Mouse (Mus musculus) hindbrain, embryonic 16.5 days (tissue): ENCODE results near the gene Zmynd8. TPM values are rescaled to one million over a fixed set of nuclear protein-coding genes. Genes with fewer than 3 reads are reported as not detected.

Experiments
- ATAC-seq: fragments of 200-750 bp; cut with Nextera tagmentation; 2 replicates; pipeline ENCODE4 v1.8.0; 2017; ENCODE audit warnings: moderate TSS enrichment, moderate library complexity
- H3K27ac ChIP-seq: fragments of 300-500 bp; sonication (generic); 2 replicates; pipeline ENCODE4 v1.5.1; 2014; ENCODE audit warnings: low read depth, mild to moderate bottlenecking, control low read depth, low read length, moderate library complexity
- H3K27me3 ChIP-seq: fragments of 300-500 bp; sonication (generic); replicated peaks from 2 replicates; pipeline ENCODE4 v1.6.1; 2014; ENCODE audit warnings: low read length; ENCODE audit not compliant: control insufficient read depth, insufficient read depth
- H3K36me3 ChIP-seq: fragments of 300-500 bp; sonication (generic); 2 replicates; pipeline ENCODE4 v1.6.1; 2014; ENCODE audit warnings: mild to moderate bottlenecking, low read length, moderate library complexity, mixed read lengths; ENCODE audit not compliant: control insufficient read depth, insufficient read depth
- H3K4me1 ChIP-seq: fragments of 300-500 bp; sonication (generic); 2 replicates; pipeline ENCODE4 v1.6.1; 2014; ENCODE audit warnings: low read depth, low read length; ENCODE audit not compliant: control insufficient read depth, insufficient read depth
- H3K4me2 ChIP-seq: fragments of 300-500 bp; sonication (generic); 2 replicates; pipeline ENCODE4 v1.6.1; 2014; ENCODE audit warnings: mild to moderate bottlenecking, low read length, control low read depth, moderate library complexity
- H3K4me3 ChIP-seq: fragments of 300-500 bp; sonication (generic); 2 replicates; pipeline ENCODE4 v1.5.1; 2014; ENCODE audit warnings: mild to moderate bottlenecking, low read length, control low read depth, moderate library complexity
- H3K9ac ChIP-seq: fragments of 300-500 bp; sonication (generic); 2 replicates; pipeline ENCODE4 v1.6.1; 2014; ENCODE audit warnings: low read depth, mild to moderate bottlenecking, control low read depth, low read length, moderate library complexity
- H3K9me3 ChIP-seq: fragments of 300-500 bp; sonication (generic); 2 replicates; pipeline ENCODE4 v1.6.1; 2014; ENCODE audit warnings: mild to moderate bottlenecking, low read length, moderate library complexity; ENCODE audit not compliant: control insufficient read depth
- WGBS: fragments of 180-500 bp; shearing (Covaris S2); extraction: QIAGEN DNeasy Blood & Tissue Kit; methylation state at CpG from one replicate; pipeline ENCODE4 v1.1.7; 2014; 5-methylcytosine and 5-hydroxymethylcytosine counted together
- polyA plus RNA-seq: library from polyadenylated mRNA; unstranded; fragments of >200 nt; fragmentation: Nextera tagmentation; extraction: Ambion mirVana; gene quantifications from 2 replicates; pipeline ENCODE4 v1.2.1, GENCODE M21; 2015

Zmynd8 gene
- polyA plus RNA-seq, 1 experiment from 2014 or later: 66.4 TPM

GRCm38 (mm10) chr2:165851811-165852415 is 46.9 kb downstream of the Zmynd8 start:
- H3K36me3 ChIP-seq: no peaks in the 10 kb centered on the region; the same call in 1 of the 2 replicates
- H3K9ac ChIP-seq: 0 out of 2 replicates have a peak overlapping the region, but pooled peaks have one; percentile 24
- H3K4me2 ChIP-seq: no peak overlapping the region
- 84% methylated on average over 13 of the region's 13 CpGs for WGBS
- H3K27me3 ChIP-seq: no peaks in the 10 kb centered on the region
- no peaks in the 10 kb centered on the region for H3K9me3 ChIP-seq
- H3K4me3 ChIP-seq: no peak overlapping the region
- peaks cover 24% of the 10 kb centered on the region for H3K4me1 ChIP-seq
- no peak overlapping the region for H3K27ac ChIP-seq
- no peak for ATAC-seq

GRCm38 (mm10) chr2:165850826-165851225 is 48.0 kb downstream of the Zmynd8 start:
- H3K9ac ChIP-seq: no peak overlapping the region

GRCm38 (mm10) chr2:165849129-165849528 is 49.7 kb downstream of the Zmynd8 start:
- peak; percentile 63 for ATAC-seq
- Histone ChIP-seq H3K36me3 (peaks cover 4% of the 10 kb centered on the region), H3K9me3 (no peaks in the 10 kb centered on the region), H3K4me1 (peaks cover 7% of the 10 kb centered on the region), H3K27ac (0 out of 2 replicates have a peak overlapping the region, but pooled peaks have one; percentile 14), H3K4me2 (no peak overlapping the region), H3K9ac (no peak overlapping the region; the same call in 1 of the 2 replicates), H3K27me3 (no peaks in the 10 kb centered on the region), H3K4me3 (no peak overlapping the region)
- 36% methylated on average over 5 of the region's 5 CpGs for WGBS

More at GRCm38 (mm10) chr2:165850826-165851225, 48.0 kb downstream of the Zmynd8 start:
- H3K4me3 ChIP-seq: no peak overlapping the region
- no peaks in the 10 kb centered on the region; the same call in 1 of the 2 replicates for H3K36me3 ChIP-seq
- no peak overlapping the region for H3K4me2 ChIP-seq
- peaks cover 15% of the 10 kb centered on the region for H3K4me1 ChIP-seq
- WGBS: 80% methylated on average over 6 of the region's 6 CpGs
- no peaks in the 10 kb centered on the region for H3K27me3 ChIP-seq
- no peak for ATAC-seq
- H3K27ac ChIP-seq: no peak overlapping the region
- H3K9me3 ChIP-seq: no peaks in the 10 kb centered on the region

- 90% methylated on average over 8 of the region's 8 CpGs for WGBS
- Histone ChIP-seq H3K27ac (no peak overlapping the region), H3K9me3 (no peaks in the 10 kb centered on the region), H3K9ac (no peak overlapping the region), H3K36me3 (peaks cover 4% of the 10 kb centered on the region), H3K4me1 (peaks cover 7% of the 10 kb centered on the region; the same call in 1 of the 2 replicates), H3K4me3 (no peak overlapping the region), H3K27me3 (no peaks in the 10 kb centered on the region), H3K4me2 (no peak overlapping the region)
- ATAC-seq: no peak
Observed at GRCm38 (mm10) chr2:165846787-165847186, 52.0 kb downstream of the Zmynd8 start.

- no peak overlapping the region for H3K27ac ChIP-seq
- no peak overlapping the region for H3K4me2 ChIP-seq
- peaks cover 7% of the 10 kb centered on the region; the same call in 1 of the 2 replicates for H3K4me1 ChIP-seq
- H3K36me3 ChIP-seq: peaks cover 4% of the 10 kb centered on the region; the same call in 1 of the 2 replicates
- H3K9ac ChIP-seq: no peak overlapping the region
- 73% methylated on average over 22 of the region's 22 CpGs for WGBS
- no peak for ATAC-seq
- H3K4me3 ChIP-seq: no peak overlapping the region
- H3K9me3 ChIP-seq: no peaks in the 10 kb centered on the region
- H3K27me3 ChIP-seq: no peaks in the 10 kb centered on the region
Observed at GRCm38 (mm10) chr2:165845490-165845889, 53.3 kb downstream of the Zmynd8 start.

GRCm38 (mm10) chr2:165843350-165843749 is 55.5 kb downstream of the Zmynd8 start:
- ATAC-seq: no peak
- Histone ChIP-seq H3K27ac (no peak overlapping the region), H3K36me3 (peaks cover 4% of the 10 kb centered on the region; the same call in 1 of the 2 replicates), H3K9ac (no peak overlapping the region), H3K9me3 (no peaks in the 10 kb centered on the region), H3K27me3 (no peaks in the 10 kb centered on the region), H3K4me1 (peaks cover 4% of the 10 kb centered on the region; the same call in 1 of the 2 replicates), H3K4me3 (no peak overlapping the region), H3K4me2 (no peak overlapping the region)
- whole genome bisulfite sequencing: 91% methylated on average over 6 of the region's 6 CpGs

GRCm38 (mm10) chr2:165842241-165842640 is 56.6 kb downstream of the Zmynd8 start:
- 89% methylated on average over 10 of the region's 10 CpGs for WGBS
- Histone ChIP-seq H3K4me3 (no peak overlapping the region), H3K9me3 (no peaks in the 10 kb centered on the region), H3K4me2 (no peak overlapping the region), H3K27ac (no peak overlapping the region), H3K36me3 (peaks cover 9% of the 10 kb centered on the region), H3K27me3 (no peaks in the 10 kb centered on the region), H3K4me1 (peaks cover 4% of the 10 kb centered on the region; the same call in 1 of the 2 replicates), H3K9ac (no peak overlapping the region)
- no peak for ATAC-seq

GRCm38 (mm10) chr2:165841805-165842204 is 57.0 kb downstream of the Zmynd8 start:
- peaks cover 11% of the 10 kb centered on the region for H3K36me3 ChIP-seq

GRCm38 (mm10) chr2:165840852-165841251 is 58.0 kb downstream of the Zmynd8 start:
- ATAC-seq: no peak
- H3K27ac ChIP-seq: no peak overlapping the region
- H3K4me1 ChIP-seq: peaks cover 4% of the 10 kb centered on the region; the same call in 1 of the 2 replicates
- 93% methylated on average over 7 of the region's 7 CpGs for WGBS
- no peaks in the 10 kb centered on the region for H3K27me3 ChIP-seq
- H3K9me3 ChIP-seq: no peaks in the 10 kb centered on the region
- H3K36me3 ChIP-seq: peaks cover 20% of the 10 kb centered on the region
- no peak overlapping the region for H3K9ac ChIP-seq
- H3K4me3 ChIP-seq: no peak overlapping the region
- no peak overlapping the region for H3K4me2 ChIP-seq

More at GRCm38 (mm10) chr2:165841805-165842204, 57.0 kb downstream of the Zmynd8 start:
- 91% methylated on average over 6 of the region's 6 CpGs for WGBS
- Histone ChIP-seq H3K9me3 (no peaks in the 10 kb centered on the region), H3K4me3 (no peak overlapping the region), H3K4me2 (no peak overlapping the region), H3K27me3 (no peaks in the 10 kb centered on the region), H3K4me1 (peaks cover 4% of the 10 kb centered on the region; the same call in 1 of the 2 replicates), H3K9ac (no peak overlapping the region), H3K27ac (no peak overlapping the region)
- ATAC-seq: no peak
